Mouse (Mus musculus): ENCODE data around the gene Dst. TPM values are rescaled to one million over a fixed set of nuclear protein-coding genes. Genes with fewer than 3 reads are reported as not detected.
A peak's percentile ranks its signal among the peaks of the same experiment; 100 is the strongest.

Dst gene
- polyA plus RNA-seq, 1 experiment from 2014 or later = 13.4 TPM

- no peak overlapping the region for H3K27ac ChIP-seq (ENCODE audit: low read length)
- H3K9me3 ChIP-seq (ENCODE audit: control insufficient read depth, low read length) = no peaks in the 10 kb centered on the region
- no peak overlapping the region for H3K4me3 ChIP-seq (ENCODE audit: low read length)
- H3K9ac ChIP-seq (ENCODE audit: low read length) = no peak overlapping the region
- no peak overlapping the region for H3K4me2 ChIP-seq (ENCODE audit: low read depth, low read length)
- 79% methylated on average over 10 of the region's 10 CpGs for WGBS
- H3K36me3 ChIP-seq (ENCODE audit: control insufficient read depth, insufficient read depth, low read length) = no peaks in the 10 kb centered on the region
- H3K4me1 ChIP-seq (replicated peaks; ENCODE audit: control insufficient read depth, insufficient read depth, low read length) = no peaks in the 10 kb centered on the region
- no peak for ATAC-seq (ENCODE audit: low read depth)
- no peaks in the 10 kb centered on the region for H3K27me3 ChIP-seq (ENCODE audit: control insufficient read depth, insufficient read depth, low read depth, low read length)
Observed at GRCm38 (mm10) chr1:34157702-34158101, 249.7 kb downstream of the Dst start.

- no peak overlapping the region for H3K27ac ChIP-seq (ENCODE audit: low read length)
- no peaks in the 10 kb centered on the region for H3K9me3 ChIP-seq (ENCODE audit: control insufficient read depth, low read length)
- no peak overlapping the region for H3K9ac ChIP-seq (ENCODE audit: low read length)
- H3K27me3 ChIP-seq (ENCODE audit: control insufficient read depth, insufficient read depth, low read depth, low read length) = no peaks in the 10 kb centered on the region
- ATAC-seq (ENCODE audit: low read depth) = no peak
- H3K4me2 ChIP-seq (ENCODE audit: low read depth, low read length) = no peak overlapping the region
- H3K4me3 ChIP-seq (ENCODE audit: low read length) = no peak overlapping the region
- no peaks in the 10 kb centered on the region for H3K36me3 ChIP-seq (ENCODE audit: control insufficient read depth, insufficient read depth, low read length)
- no peaks in the 10 kb centered on the region for H3K4me1 ChIP-seq (replicated peaks; ENCODE audit: control insufficient read depth, insufficient read depth, low read length)
- WGBS = 78% methylated on average over 11 of the region's 11 CpGs
Observed at GRCm38 (mm10) chr1:34158822-34159221, 250.8 kb downstream of the Dst start.

GRCm38 (mm10) chr1:34159898-34160297 is 251.9 kb downstream of the Dst start:
- Histone ChIP-seq H3K27ac (ENCODE audit: low read length) (no peak overlapping the region), H3K4me1 (replicated peaks; ENCODE audit: control insufficient read depth, insufficient read depth, low read length) (no peaks in the 10 kb centered on the region), H3K4me2 (ENCODE audit: low read depth, low read length) (no peak overlapping the region), H3K9me3 (ENCODE audit: control insufficient read depth, low read length) (no peaks in the 10 kb centered on the region), H3K36me3 (ENCODE audit: control insufficient read depth, insufficient read depth, low read length) (no peaks in the 10 kb centered on the region), H3K4me3 (ENCODE audit: low read length) (no peak overlapping the region), H3K27me3 (ENCODE audit: control insufficient read depth, insufficient read depth, low read depth, low read length) (no peaks in the 10 kb centered on the region), H3K9ac (ENCODE audit: low read length) (no peak overlapping the region)
- no peak for ATAC-seq (ENCODE audit: low read depth)
- WGBS = 68% methylated on average over 7 of the region's 7 CpGs

- no peaks in the 10 kb centered on the region for H3K9me3 ChIP-seq (ENCODE audit: control insufficient read depth, low read length)
- WGBS = 67% methylated on average over 14 of the region's 14 CpGs
- no peaks in the 10 kb centered on the region for H3K27me3 ChIP-seq (ENCODE audit: control insufficient read depth, insufficient read depth, low read depth, low read length)
- peak; percentile 49; the same call in 1 of the 2 replicates for ATAC-seq (ENCODE audit: low read depth)
- H3K9ac ChIP-seq (ENCODE audit: low read length) = no peak overlapping the region
- peaks cover 6% of the 10 kb centered on the region; the same call in 1 of the 2 replicates for H3K36me3 ChIP-seq (ENCODE audit: control insufficient read depth, insufficient read depth, low read length)
- no peak overlapping the region for H3K4me3 ChIP-seq (ENCODE audit: low read length)
- H3K4me2 ChIP-seq (ENCODE audit: low read depth, low read length) = no peak overlapping the region
- peaks cover 5% of the 10 kb centered on the region; the same call in 1 of the 2 replicates for H3K4me1 ChIP-seq (replicated peaks; ENCODE audit: control insufficient read depth, insufficient read depth, low read length)
- no peak overlapping the region for H3K27ac ChIP-seq (ENCODE audit: low read length)
Observed at GRCm38 (mm10) chr1:34164616-34165295, 256.7 kb downstream of the Dst start.

GRCm38 (mm10) chr1:34165926-34166325 is 257.9 kb downstream of the Dst start:
- no peak overlapping the region for H3K4me3 ChIP-seq (ENCODE audit: low read length)
- WGBS = 91% methylated on average over 4 of the region's 4 CpGs
- peaks cover 6% of the 10 kb centered on the region; the same call in 1 of the 2 replicates for H3K36me3 ChIP-seq (ENCODE audit: control insufficient read depth, insufficient read depth, low read length)
- no peak overlapping the region for H3K9ac ChIP-seq (ENCODE audit: low read length)
- no peak for ATAC-seq (ENCODE audit: low read depth)
- H3K4me1 ChIP-seq (replicated peaks; ENCODE audit: control insufficient read depth, insufficient read depth, low read length) = peaks cover 5% of the 10 kb centered on the region; the same call in 1 of the 2 replicates
- no peaks in the 10 kb centered on the region for H3K9me3 ChIP-seq (ENCODE audit: control insufficient read depth, low read length)
- no peak overlapping the region for H3K4me2 ChIP-seq (ENCODE audit: low read depth, low read length)
- H3K27ac ChIP-seq (ENCODE audit: low read length) = no peak overlapping the region
- H3K27me3 ChIP-seq (ENCODE audit: control insufficient read depth, insufficient read depth, low read depth, low read length) = no peaks in the 10 kb centered on the region

GRCm38 (mm10) chr1:34167151-34168057 is 259.4 kb downstream of the Dst start:
- H3K36me3 ChIP-seq (ENCODE audit: control insufficient read depth, insufficient read depth, low read length) = peaks cover 6% of the 10 kb centered on the region; the same call in 1 of the 2 replicates
- no peak overlapping the region for H3K27ac ChIP-seq (ENCODE audit: low read length)
- no peaks in the 10 kb centered on the region for H3K27me3 ChIP-seq (ENCODE audit: control insufficient read depth, insufficient read depth, low read depth, low read length)
- 41% methylated on average over 19 of the region's 19 CpGs for WGBS
- H3K4me3 ChIP-seq (ENCODE audit: low read length) = no peak overlapping the region
- H3K4me1 ChIP-seq (replicated peaks; ENCODE audit: control insufficient read depth, insufficient read depth, low read length) = peaks cover 5% of the 10 kb centered on the region; the same call in 1 of the 2 replicates
- H3K9ac ChIP-seq (ENCODE audit: low read length) = no peak overlapping the region
- no peaks in the 10 kb centered on the region for H3K9me3 ChIP-seq (ENCODE audit: control insufficient read depth, low read length)
- no peak overlapping the region for H3K4me2 ChIP-seq (ENCODE audit: low read depth, low read length)
- ATAC-seq (ENCODE audit: low read depth) = peak; percentile 74

- 92% methylated on average over 12 of the region's 12 CpGs for WGBS
- H3K9ac ChIP-seq (ENCODE audit: low read length) = no peak overlapping the region
- ATAC-seq (ENCODE audit: low read depth) = no peak
- no peak overlapping the region for H3K4me2 ChIP-seq (ENCODE audit: low read depth, low read length)
- no peak overlapping the region for H3K27ac ChIP-seq (ENCODE audit: low read length)
- no peak overlapping the region for H3K4me3 ChIP-seq (ENCODE audit: low read length)
- H3K9me3 ChIP-seq (ENCODE audit: control insufficient read depth, low read length) = no peaks in the 10 kb centered on the region
- peaks cover 5% of the 10 kb centered on the region; the same call in 1 of the 2 replicates for H3K4me1 ChIP-seq (replicated peaks; ENCODE audit: control insufficient read depth, insufficient read depth, low read length)
- H3K27me3 ChIP-seq (ENCODE audit: control insufficient read depth, insufficient read depth, low read depth, low read length) = no peaks in the 10 kb centered on the region
- peaks cover 6% of the 10 kb centered on the region; the same call in 1 of the 2 replicates for H3K36me3 ChIP-seq (ENCODE audit: control insufficient read depth, insufficient read depth, low read length)
Observed at GRCm38 (mm10) chr1:34169086-34169485, 261.1 kb downstream of the Dst start.

- H3K4me3 ChIP-seq (ENCODE audit: low read length) = no peak overlapping the region
- H3K4me1 ChIP-seq (replicated peaks; ENCODE audit: control insufficient read depth, insufficient read depth, low read length) = no peaks in the 10 kb centered on the region
- H3K9ac ChIP-seq (ENCODE audit: low read length) = no peak overlapping the region
- ATAC-seq (ENCODE audit: low read depth) = no peak
- no peak overlapping the region for H3K27ac ChIP-seq (ENCODE audit: low read length)
- H3K4me2 ChIP-seq (ENCODE audit: low read depth, low read length) = no peak overlapping the region
- no peaks in the 10 kb centered on the region for H3K27me3 ChIP-seq (ENCODE audit: control insufficient read depth, insufficient read depth, low read depth, low read length)
- no peaks in the 10 kb centered on the region for H3K9me3 ChIP-seq (ENCODE audit: control insufficient read depth, low read length)
- H3K36me3 ChIP-seq (ENCODE audit: control insufficient read depth, insufficient read depth, low read length) = 0 out of 2 replicates have a peak, but pooled peaks cover under 1% of the 10 kb centered on the region
- 92% methylated on average over 15 of the region's 15 CpGs for WGBS
Observed at GRCm38 (mm10) chr1:34174517-34174916, 266.5 kb downstream of the Dst start.

- no peak overlapping the region for H3K4me2 ChIP-seq (ENCODE audit: low read depth, low read length)
- H3K4me3 ChIP-seq (ENCODE audit: low read length) = no peak overlapping the region
- no peak overlapping the region for H3K9ac ChIP-seq (ENCODE audit: low read length)
- H3K4me1 ChIP-seq (replicated peaks; ENCODE audit: control insufficient read depth, insufficient read depth, low read length) = no peaks in the 10 kb centered on the region
- no peaks in the 10 kb centered on the region for H3K27me3 ChIP-seq (ENCODE audit: control insufficient read depth, insufficient read depth, low read depth, low read length)
- no peaks in the 10 kb centered on the region for H3K36me3 ChIP-seq (ENCODE audit: control insufficient read depth, insufficient read depth, low read length)
- H3K27ac ChIP-seq (ENCODE audit: low read length) = no peak overlapping the region
- WGBS = 74% methylated on average over 8 of the region's 8 CpGs
- no peaks in the 10 kb centered on the region for H3K9me3 ChIP-seq (ENCODE audit: control insufficient read depth, low read length)
- ATAC-seq (ENCODE audit: low read depth) = no peak
Observed at GRCm38 (mm10) chr1:34174961-34175360, 266.9 kb downstream of the Dst start.
